Mouse (Mus musculus): Measurements from ENCODE around the gene Pak1ip1. TPM values are rescaled to one million over a fixed set of nuclear protein-coding genes. Genes with fewer than 3 reads are reported as not detected.

Gene Pak1ip1
- polyA plus RNA-seq, 1 experiment, result 54.5 TPM

- no peak for DNase-seq (ENCODE audit: extremely low spot score in 1 of 2, low spot score in 1 of 2)
These were observed 1.2 kb downstream of the Pak1ip1 start for GRCm38 (mm10) chr13:41002001-41002400.

- DNase-seq (ENCODE audit: extremely low spot score in 1 of 2, low spot score in 1 of 2), result no peak
These were observed 5.4 kb downstream of the Pak1ip1 start for GRCm38 (mm10) chr13:41006244-41006643.

GRCm38 (mm10) chr13:41008271-41008670 is 7.4 kb downstream of the Pak1ip1 start:
- DNase-seq (ENCODE audit: extremely low spot score in 1 of 2, low spot score in 1 of 2), result no peak

- DNase-seq (ENCODE audit: extremely low spot score in 1 of 2, low spot score in 1 of 2), result no peak
These were observed 8.1 kb downstream of the Pak1ip1 start for GRCm38 (mm10) chr13:41008946-41009345.

- peak; percentile 88 to 96 for DNase-seq (ENCODE audit: extremely low spot score in 1 of 2, low spot score in 1 of 2)
These were observed 15.2 kb downstream of the Pak1ip1 start, which contains the start of gene Tmem14c for GRCm38 (mm10) chr13:41015829-41016634. Gene Tmem14c, plus strand, starts transcription at chr13:41016292.

GRCm38 (mm10) chr13:41016797-41017405 is 16.1 kb downstream of the Pak1ip1 start:
- DNase-seq (ENCODE audit: extremely low spot score in 1 of 2, low spot score in 1 of 2), result peak in 1 of 2 experiments; percentile 5

GRCm38 (mm10) chr13:41017832-41018231 is 17.0 kb downstream of the Pak1ip1 start:
- DNase-seq (ENCODE audit: extremely low spot score in 1 of 2, low spot score in 1 of 2), result no peak

- no peak for DNase-seq (ENCODE audit: extremely low spot score in 1 of 2, low spot score in 1 of 2)
These were observed 17.4 kb downstream of the Pak1ip1 start for GRCm38 (mm10) chr13:41018236-41018635.

GRCm38 (mm10) chr13:41018756-41019591 is 18.2 kb downstream of the Pak1ip1 start:
- no peak for DNase-seq (ENCODE audit: extremely low spot score in 1 of 2, low spot score in 1 of 2)

GRCm38 (mm10) chr13:41020494-41020893 is 19.7 kb downstream of the Pak1ip1 start:
- no peak for DNase-seq (ENCODE audit: extremely low spot score in 1 of 2, low spot score in 1 of 2)

- DNase-seq (ENCODE audit: extremely low spot score in 1 of 2, low spot score in 1 of 2), result no peak
These were observed 20.8 kb downstream of the Pak1ip1 start for GRCm38 (mm10) chr13:41021607-41022006.

GRCm38 (mm10) chr13:41022099-41022498 is 21.3 kb downstream of the Pak1ip1 start:
- DNase-seq (ENCODE audit: extremely low spot score in 1 of 2, low spot score in 1 of 2), result no peak

GRCm38 (mm10) chr13:41030098-41030497 is 29.3 kb downstream of the Pak1ip1 start:
- no peak for DNase-seq (ENCODE audit: extremely low spot score in 1 of 2, low spot score in 1 of 2)

- DNase-seq (ENCODE audit: extremely low spot score in 1 of 2, low spot score in 1 of 2), result peak in 1 of 2 experiments; percentile 15
These were observed 41.7 kb downstream of the Pak1ip1 start for GRCm38 (mm10) chr13:41042511-41042910.

- no peak for DNase-seq (ENCODE audit: extremely low spot score in 1 of 2, low spot score in 1 of 2)
These were observed 45.1 kb downstream of the Pak1ip1 start for GRCm38 (mm10) chr13:41045901-41046300.

- DNase-seq (ENCODE audit: extremely low spot score in 1 of 2, low spot score in 1 of 2), result peak in 1 of 2 experiments; percentile 15
These were observed 46.5 kb downstream of the Pak1ip1 start for GRCm38 (mm10) chr13:41047280-41047679.

- no peak for DNase-seq (ENCODE audit: extremely low spot score in 1 of 2, low spot score in 1 of 2)
These were observed 51.1 kb downstream of the Pak1ip1 start for GRCm38 (mm10) chr13:41051965-41052364.

Measured in frontal cortex, adult 2 months (tissue).